Mouse (Mus musculus): ENCODE data around the gene Ctsw. TPM values are rescaled to one million over a fixed set of nuclear protein-coding genes. Genes with fewer than 3 reads are reported as not detected.
A peak's percentile ranks its signal among the peaks of the same experiment; 100 is the strongest.
"Not testable (repeated sequence)": the region's sequence is repeated elsewhere in the genome, so short reads cannot be mapped to it uniquely, and the experiment has no call there.

Gene Ctsw
- total RNA-seq (2015): 0.47 and 0.83 TPM in 2 replicates
- 0.44 and 0.79 TPM in 2 replicates for total RNA-seq (2017)

GRCm38 (mm10) chr19:5468374-5468773, at the start of gene Ctsw:
Ctsw (minus strand) TSS chr19:5468507.
- peak; percentile 29; the same call in 1 of the 2 replicates for ATAC-seq (replicated peaks; ENCODE audit: poor library complexity)

GRCm38 (mm10) chr19:5516906-5517505, 48.7 kb upstream of the Ctsw start:
- no peak for ATAC-seq (replicated peaks; ENCODE audit: poor library complexity)

GRCm38 (mm10) chr19:5515840-5516777, 47.8 kb upstream of the Ctsw start:
- peak; percentile 47 for ATAC-seq (replicated peaks; ENCODE audit: poor library complexity)

- ATAC-seq (replicated peaks; ENCODE audit: poor library complexity): no peak
These were observed 44.7 kb upstream of the Ctsw start for GRCm38 (mm10) chr19:5513005-5513349.

- peak; percentile 64 for ATAC-seq (replicated peaks; ENCODE audit: poor library complexity)
These were observed 44.0 kb upstream of the Ctsw start for GRCm38 (mm10) chr19:5512091-5513004.

GRCm38 (mm10) chr19:5511074-5511632, 42.8 kb upstream of the Ctsw start:
- ATAC-seq (replicated peaks; ENCODE audit: poor library complexity): no peak

GRCm38 (mm10) chr19:5510031-5511026, 42.0 kb upstream of the Ctsw start, which contains the start of gene Snx32:
Snx32 (minus strand) TSS chr19:5510538.
- ATAC-seq (replicated peaks; ENCODE audit: poor library complexity): peak; percentile 94

- ATAC-seq (replicated peaks; ENCODE audit: poor library complexity): no peak
These were observed 35.4 kb upstream of the Ctsw start, which contains the start of gene 1700020D05Rik for GRCm38 (mm10) chr19:5503687-5504086. 1700020D05Rik (minus strand) TSS chr19:5503787.

GRCm38 (mm10) chr19:5500330-5500875, 32.1 kb upstream of the Ctsw start:
- no peak for ATAC-seq (replicated peaks; ENCODE audit: poor library complexity)

GRCm38 (mm10) chr19:5496052-5496370, 27.7 kb upstream of the Ctsw start:
- no peak for ATAC-seq (replicated peaks; ENCODE audit: poor library complexity)

- no peak for ATAC-seq (replicated peaks; ENCODE audit: poor library complexity)
These were observed 27.2 kb upstream of the Ctsw start for GRCm38 (mm10) chr19:5495353-5496051.

- no peak for ATAC-seq (replicated peaks; ENCODE audit: poor library complexity)
These were observed 26.0 kb upstream of the Ctsw start for GRCm38 (mm10) chr19:5494314-5494713.

GRCm38 (mm10) chr19:5493301-5493721, 25.0 kb upstream of the Ctsw start:
- ATAC-seq (replicated peaks; ENCODE audit: poor library complexity): not testable (repeated sequence)

- no peak for ATAC-seq (replicated peaks; ENCODE audit: poor library complexity)
These were observed 24.3 kb upstream of the Ctsw start for GRCm38 (mm10) chr19:5492641-5493040.

- peak; percentile 33 for ATAC-seq (replicated peaks; ENCODE audit: poor library complexity)
These were observed 22.8 kb upstream of the Ctsw start for GRCm38 (mm10) chr19:5490898-5491708.

GRCm38 (mm10) chr19:5490313-5490897, 22.1 kb upstream of the Ctsw start, which contains the start of gene Cfl1:
Cfl1 (plus strand) TSS chr19:5490455.
- ATAC-seq (replicated peaks; ENCODE audit: poor library complexity): peak; percentile 49

GRCm38 (mm10) chr19:5489721-5490120, 21.4 kb upstream of the Ctsw start:
- not testable (repeated sequence) for ATAC-seq (replicated peaks; ENCODE audit: poor library complexity)
